Mouse (Mus musculus) kidney, embryonic 14.5 days (tissue): ENCODE results near the gene Arhgef25. TPM values are rescaled to one million over a fixed set of nuclear protein-coding genes. Genes with fewer than 3 reads are reported as not detected.
A peak's percentile ranks its signal among the peaks of the same experiment; 100 is the strongest.
"Not testable (repeated sequence)": the region's sequence is repeated elsewhere in the genome, so short reads cannot be mapped to it uniquely, and the experiment has no call there.

Experiments used
- ATAC-seq: fragments of 200-750 bp; cut with Nextera tagmentation; 2 replicates; pipeline ENCODE4 v1.8.0; 2017; ENCODE audit warnings: moderate number of reproducible peaks, mild to moderate bottlenecking, moderate TSS enrichment, moderate library complexity; ENCODE audit not compliant: low FRiP score, low TSS enrichment
- H3K27ac ChIP-seq: fragments of 300-500 bp; sonication (generic); 2 replicates; pipeline ENCODE4 v1.5.1; 2014; ENCODE audit warnings: low read depth, mild to moderate bottlenecking, low read length, moderate library complexity, mixed read lengths
- H3K27me3 ChIP-seq: fragments of 300-500 bp; sonication (generic); 2 replicates; pipeline ENCODE4 v1.6.1; 2014; ENCODE audit warnings: mild to moderate bottlenecking, low read length; ENCODE audit not compliant: control insufficient read depth, insufficient read depth
- H3K36me3 ChIP-seq: fragments of 300-500 bp; sonication (generic); 2 replicates; pipeline ENCODE4 v1.6.1; 2014; ENCODE audit warnings: low read length, mixed read lengths; ENCODE audit not compliant: control insufficient read depth, insufficient read depth
- H3K4me1 ChIP-seq: fragments of 300-500 bp; sonication (generic); 2 replicates; pipeline ENCODE4 v1.6.1; 2014; ENCODE audit warnings: low read length, mixed read lengths; ENCODE audit not compliant: control insufficient read depth, insufficient read depth
- H3K4me2 ChIP-seq: fragments of 300-500 bp; sonication (generic); replicated peaks from 2 replicates; pipeline ENCODE4 v1.6.1; 2014; ENCODE audit warnings: low read depth, mild to moderate bottlenecking, low read length
- H3K4me3 ChIP-seq: fragments of 300-500 bp; sonication (generic); 2 replicates; pipeline ENCODE4 v1.5.1; 2014; ENCODE audit warnings: mild to moderate bottlenecking, low read length
- H3K9ac ChIP-seq: fragments of 300-500 bp; sonication (generic); 2 replicates; pipeline ENCODE4 v1.6.1; 2014; ENCODE audit warnings: low read depth, mild to moderate bottlenecking, low read length, moderate library complexity
- H3K9me3 ChIP-seq: fragments of 300-500 bp; sonication (generic); 2 replicates; pipeline ENCODE4 v1.6.1; 2016; ENCODE audit warnings: low read length; ENCODE audit not compliant: control insufficient read depth
- WGBS: fragments of 180-500 bp; shearing (Covaris S2); extraction: QIAGEN DNeasy Blood & Tissue Kit; methylation state at CpG from one replicate; pipeline ENCODE4 v1.1.7; 2014; 5-methylcytosine and 5-hydroxymethylcytosine counted together
- polyA plus RNA-seq: library from polyadenylated mRNA; unstranded; fragments of >200 nt; fragmentation: Nextera tagmentation; extraction: Ambion mirVana; gene quantifications from 2 replicates; pipeline ENCODE4 v1.2.1, GENCODE M21; 2014

The Arhgef25 gene
- polyA plus RNA-seq, 1 experiment from 2014 or later = 32.9 TPM

DNA sequence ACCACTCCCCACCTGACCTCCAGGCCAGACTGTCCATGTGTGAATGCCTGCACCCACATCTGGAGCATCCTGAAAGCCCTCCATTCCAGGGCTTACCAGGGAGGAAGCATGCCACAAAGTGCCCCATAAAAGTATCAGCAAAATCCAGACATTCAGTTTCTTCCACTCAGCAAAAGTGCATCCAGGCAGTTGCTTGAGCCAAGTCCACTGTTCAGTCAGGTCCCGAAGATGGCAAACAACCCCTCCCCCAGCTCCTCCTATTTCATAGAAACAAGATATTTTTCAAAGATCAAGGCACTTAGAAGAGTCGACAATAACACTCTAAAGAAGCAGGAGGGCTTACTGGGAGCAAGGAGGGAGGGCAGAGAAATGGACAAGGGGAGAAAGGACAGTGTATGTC, 8.6 kb upstream of the Arhgef25 start:
- Histone ChIP-seq H3K27me3 (no peaks in the 10 kb centered on the region), H3K27ac (no peak overlapping the region), H3K9ac (no peak overlapping the region), H3K4me2 (no peak overlapping the region), H3K4me3 (no peak overlapping the region), H3K4me1 (peaks cover 16% of the 10 kb centered on the region; the same call in 1 of the 2 replicates), H3K36me3 (peaks cover 39% of the 10 kb centered on the region), H3K9me3 (no peaks in the 10 kb centered on the region)
- WGBS = 37% methylated on average over 2 of the region's 2 CpGs
- ATAC-seq = no peak

DNA sequence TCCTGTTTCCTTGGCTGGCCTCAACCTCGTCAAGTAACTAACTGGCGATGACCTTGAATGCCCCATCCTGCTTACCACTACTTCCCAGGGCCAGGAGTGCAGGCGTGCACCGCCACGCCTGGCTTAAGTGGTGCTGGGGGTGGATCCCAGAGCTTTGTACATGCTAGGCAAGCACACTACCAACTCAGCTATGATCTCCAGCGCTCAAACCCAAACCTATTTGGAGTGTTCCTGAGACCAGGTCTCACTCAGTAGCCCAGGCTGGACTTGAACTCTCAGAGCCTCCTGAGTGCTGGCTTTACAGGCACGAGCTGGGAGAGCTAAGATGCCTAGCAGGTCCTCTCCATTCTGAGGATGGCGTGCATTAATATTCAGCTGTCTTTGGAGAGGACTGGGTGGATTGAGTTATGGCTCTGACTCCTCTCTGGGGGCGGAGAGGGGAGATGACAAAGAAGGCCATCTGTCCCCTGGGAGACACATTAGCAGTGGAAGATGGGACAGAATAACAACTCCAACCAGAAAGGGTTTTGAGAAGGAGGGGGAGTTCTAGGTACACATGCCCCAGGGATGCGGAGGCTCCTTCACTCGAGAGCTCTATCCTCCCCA, 7.7 kb upstream of the Arhgef25 start:
- Histone ChIP-seq H3K27me3 (no peaks in the 10 kb centered on the region), H3K4me1 (peaks cover 16% of the 10 kb centered on the region; the same call in 1 of the 2 replicates), H3K27ac (0 out of 2 replicates have a peak overlapping the region, but pooled peaks have one; percentile 17), H3K9me3 (no peaks in the 10 kb centered on the region), H3K4me3 (no peak overlapping the region), H3K4me2 (no peak overlapping the region), H3K36me3 (peaks cover 38% of the 10 kb centered on the region), H3K9ac (no peak overlapping the region)
- 80% methylated on average over 11 of the region's 11 CpGs for WGBS
- no peak for ATAC-seq

DNA sequence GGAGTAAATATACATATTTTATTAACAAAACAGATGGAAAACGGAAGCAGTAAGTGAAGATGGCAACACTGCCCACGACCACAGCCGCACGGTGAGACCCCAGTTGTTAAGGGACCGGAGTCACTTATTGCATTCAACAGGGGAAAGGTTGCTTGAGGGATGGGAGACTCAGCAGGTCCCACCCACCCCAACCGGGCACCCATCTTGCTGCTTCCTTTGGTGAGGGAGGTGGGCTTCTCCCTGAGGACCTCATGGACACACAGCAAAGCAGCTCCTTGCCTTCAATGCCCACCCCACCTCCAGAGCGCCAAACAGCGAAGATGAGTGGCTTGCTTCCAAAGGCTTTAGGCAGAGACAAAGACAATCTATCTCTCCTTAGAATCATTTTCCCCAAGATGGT, 7.2 kb upstream of the Arhgef25 start:
- no peak overlapping the region for H3K4me3 ChIP-seq
- H3K27ac ChIP-seq = peak overlapping the region; percentile 95
- H3K4me2 ChIP-seq = no peak overlapping the region
- H3K4me1 ChIP-seq = peaks cover 16% of the 10 kb centered on the region; the same call in 1 of the 2 replicates
- no peaks in the 10 kb centered on the region for H3K9me3 ChIP-seq
- peaks cover 37% of the 10 kb centered on the region for H3K36me3 ChIP-seq
- no peak for ATAC-seq
- H3K9ac ChIP-seq = no peak overlapping the region
- WGBS = 91% methylated on average over 8 of the region's 8 CpGs
- no peaks in the 10 kb centered on the region for H3K27me3 ChIP-seq

DNA sequence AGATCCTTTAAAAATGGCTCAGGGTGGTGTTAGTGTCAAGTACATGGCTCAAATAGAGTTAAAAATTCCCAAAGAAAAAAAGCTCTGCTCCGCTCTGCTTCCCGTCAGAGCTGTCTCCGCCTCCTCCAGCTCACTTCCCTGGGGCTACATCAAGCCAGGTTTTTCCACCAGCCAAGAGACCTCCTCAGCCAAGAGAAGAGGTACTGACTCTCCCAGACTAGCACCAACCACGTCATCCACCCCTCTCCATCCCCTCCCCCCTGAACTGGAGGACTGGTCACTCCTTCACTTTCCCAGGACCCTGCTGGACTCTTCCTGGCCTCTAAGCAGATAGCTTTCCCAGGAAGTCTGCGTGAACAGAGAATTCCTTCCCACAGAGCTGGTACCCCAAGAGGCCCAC, 6.5 kb upstream of the Arhgef25 start:
- H3K36me3 ChIP-seq = peaks cover 36% of the 10 kb centered on the region
- 5% methylated on average over 5 of the region's 5 CpGs for WGBS

DNA sequence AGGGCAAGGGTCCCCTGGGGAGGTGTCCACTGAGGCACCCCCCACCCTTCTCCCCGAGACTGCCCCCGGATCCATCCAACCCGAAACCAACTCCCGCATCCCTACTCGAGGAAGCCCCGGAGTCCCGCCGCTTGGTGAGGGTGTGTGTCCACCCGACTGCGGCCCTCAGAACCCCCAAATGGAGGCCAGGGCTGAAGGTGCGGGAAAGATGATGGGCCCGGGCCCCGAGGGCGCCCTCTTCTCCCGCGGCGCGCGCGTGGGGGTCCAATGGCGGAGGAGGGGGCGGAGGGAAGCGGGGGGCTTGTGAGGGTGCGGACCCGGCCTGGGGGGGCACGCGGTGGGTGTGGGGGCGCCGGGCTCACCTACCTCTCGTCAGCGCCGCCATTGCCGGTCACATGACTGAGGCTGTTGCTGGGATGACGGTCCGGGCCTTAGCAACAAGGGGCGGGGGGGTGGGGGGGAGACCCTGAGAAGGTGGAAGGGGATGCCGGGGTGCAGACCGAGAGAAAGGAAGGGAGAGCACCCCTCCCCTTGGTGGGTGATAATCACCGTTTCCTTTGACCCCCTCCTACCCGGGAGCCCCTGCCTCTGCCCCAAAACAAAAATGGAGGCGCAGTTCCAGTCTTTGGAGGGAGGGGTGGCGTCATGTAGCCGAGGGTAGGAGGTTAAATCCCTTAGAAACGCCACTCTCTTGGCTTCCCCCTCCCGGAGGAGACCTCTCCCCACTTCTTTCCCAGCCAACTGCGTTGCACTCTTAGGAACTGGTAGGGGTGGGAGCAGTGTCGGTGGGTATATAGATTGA, 5.6 kb upstream of the Arhgef25 start, which contains the start of gene Dtx3:
Dtx3 (minus strand) TSS at position 401 of the 802 bp plus-strand sequence.
- Histone ChIP-seq H3K4me1 (peaks cover 18% of the 10 kb centered on the region; the same call in 1 of the 2 replicates), H3K9me3 (no peaks in the 10 kb centered on the region), H3K27ac (peak within 1 kb of the TSS; percentile 95), H3K9ac (peak within 1 kb of the TSS; percentile 85), H3K27me3 (no peaks in the 10 kb centered on the region), H3K4me3 (peak within 1 kb of the TSS; percentile 94), H3K4me2 (peak within 1 kb of the TSS; percentile 53), H3K36me3 (peaks cover 35% of the 10 kb centered on the region; the same call in 1 of the 2 replicates)
- under 1% methylated on average over 32 of the region's 47 CpGs for WGBS
- ATAC-seq = peak; percentile 41

More for the DNA sequence above, 6.5 kb upstream of the Arhgef25 start:
- no peaks in the 10 kb centered on the region for H3K9me3 ChIP-seq
- peak overlapping the region; percentile 94 for H3K4me3 ChIP-seq
- no peaks in the 10 kb centered on the region for H3K27me3 ChIP-seq
- H3K27ac ChIP-seq = peak overlapping the region; percentile 95
- H3K4me1 ChIP-seq = peaks cover 16% of the 10 kb centered on the region; the same call in 1 of the 2 replicates
- peak overlapping the region; percentile 85; the same call in 1 of the 2 replicates for H3K9ac ChIP-seq
- peak overlapping the region; percentile 53 for H3K4me2 ChIP-seq
- peak; percentile 79 for ATAC-seq

DNA sequence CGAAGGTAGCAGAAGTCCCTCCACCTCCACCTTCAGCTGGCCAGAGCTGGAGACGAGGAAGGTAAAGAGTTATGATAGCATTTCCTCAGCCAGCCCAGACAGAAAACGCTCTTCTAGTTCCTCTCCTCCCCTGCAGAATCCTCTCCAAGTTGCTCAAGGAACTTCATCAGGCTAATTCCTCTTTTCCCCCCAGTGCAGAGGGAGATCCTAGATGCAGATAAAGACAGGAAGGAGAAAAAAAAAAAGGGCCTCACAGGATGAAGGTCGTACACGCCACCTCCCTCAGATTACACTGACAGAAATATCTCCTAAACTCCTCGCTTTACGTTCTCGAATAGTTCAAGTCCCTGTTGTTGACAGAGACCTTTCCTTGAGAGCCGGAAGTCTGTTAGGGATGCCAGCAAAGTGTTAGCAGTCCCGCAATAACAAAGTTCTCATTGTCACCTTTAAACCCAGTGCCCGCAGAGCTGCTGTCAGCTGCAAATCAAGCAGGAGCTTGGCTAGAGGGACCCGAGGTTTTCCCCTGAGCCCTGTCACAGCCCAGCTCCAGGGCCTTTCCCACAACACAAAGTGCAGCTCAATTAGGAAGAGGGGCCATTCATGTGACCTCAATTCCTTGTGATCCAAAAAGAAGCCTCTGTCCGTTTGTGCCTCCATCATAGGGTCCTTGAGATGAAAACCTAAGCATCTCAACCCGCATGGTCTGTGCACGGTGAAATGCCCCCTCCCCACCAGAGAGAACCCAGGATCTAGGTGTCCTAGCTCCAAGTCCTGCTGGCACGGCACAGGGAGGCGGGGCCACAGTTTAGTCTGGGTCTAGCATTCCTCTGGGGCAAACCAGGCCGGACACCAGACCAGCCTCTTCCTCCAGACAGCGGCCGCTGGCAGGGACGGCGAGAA, 4.8 kb upstream of the Arhgef25 start:
- Histone ChIP-seq H3K9ac (peak overlapping the region; percentile 85), H3K27ac (peak overlapping the region; percentile 95), H3K27me3 (no peaks in the 10 kb centered on the region), H3K9me3 (no peaks in the 10 kb centered on the region), H3K4me2 (peak overlapping the region; percentile 53), H3K36me3 (peaks cover 32% of the 10 kb centered on the region; the same call in 1 of the 2 replicates), H3K4me1 (peaks cover 27% of the 10 kb centered on the region; the same call in 1 of the 2 replicates), H3K4me3 (peak overlapping the region; percentile 94)
- WGBS = 4% methylated on average over 22 of the region's 22 CpGs
- ATAC-seq = peak; percentile 37

DNA sequence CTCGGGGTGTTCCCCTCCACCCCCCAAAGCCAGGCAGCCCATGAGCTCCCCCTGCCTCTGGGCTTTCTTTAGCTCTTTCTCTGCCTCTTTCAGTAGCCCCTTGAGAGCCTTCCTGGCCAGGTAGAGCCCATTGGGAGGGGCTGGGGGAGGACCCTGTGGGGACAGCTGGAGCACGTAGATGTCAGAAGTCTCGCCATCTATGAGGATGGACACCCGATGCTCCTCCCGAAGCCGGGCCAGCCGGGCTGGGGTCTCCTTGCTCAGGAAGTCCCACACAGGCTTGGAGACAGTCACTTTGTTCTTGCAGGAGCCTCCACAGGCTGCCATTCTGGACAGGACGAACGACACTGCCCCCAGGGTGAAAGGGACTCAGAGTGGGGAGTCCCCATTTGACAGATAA, 3.1 kb upstream of the Arhgef25 start:
- Histone ChIP-seq H3K9me3 (no peaks in the 10 kb centered on the region), H3K4me1 (peaks cover 28% of the 10 kb centered on the region; the same call in 1 of the 2 replicates), H3K4me2 (0 out of 2 replicates have a peak overlapping the region, but pooled peaks have one; percentile 3), H3K36me3 (peaks cover 21% of the 10 kb centered on the region; the same call in 1 of the 2 replicates), H3K27me3 (no peaks in the 10 kb centered on the region), H3K4me3 (no peak overlapping the region), H3K9ac (no peak overlapping the region), H3K27ac (no peak overlapping the region)
- WGBS = 65% methylated on average over 9 of the region's 9 CpGs
- no peak for ATAC-seq

DNA sequence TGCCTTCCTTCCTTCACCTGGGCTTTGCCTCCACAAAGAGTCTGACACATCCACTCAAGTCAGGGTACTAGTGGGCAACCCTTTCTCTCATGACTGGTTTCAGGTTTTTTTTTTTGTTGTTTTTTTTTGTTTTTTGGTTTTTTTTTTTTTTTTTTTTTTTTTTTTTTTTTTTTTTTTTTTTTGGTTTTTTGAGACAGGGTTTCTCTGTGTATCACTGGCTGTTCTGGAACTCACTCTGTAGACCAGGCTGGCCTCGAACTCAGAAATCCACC, 2.1 kb upstream of the Arhgef25 start:
- not testable (repeated sequence) for H3K4me2 ChIP-seq, H3K4me3 ChIP-seq, H3K9me3 ChIP-seq, H3K27me3 ChIP-seq, ATAC-seq, H3K9ac ChIP-seq, H3K27ac ChIP-seq
- WGBS = 80% methylated on average over 1 of the region's 1 CpGs
- Histone ChIP-seq H3K4me1 (peaks cover 28% of the 10 kb centered on the region; the same call in 1 of the 2 replicates), H3K36me3 (peaks cover 14% of the 10 kb centered on the region; the same call in 1 of the 2 replicates)
